Mouse (Mus musculus) E14TG2a.4 (cell line): Measurements from ENCODE around the gene Tnfrsf18.

Experiments used
- H3K27me3 ChIP-seq: 2 replicates; pipeline ENCODE4 v1.6.1; 2014; ENCODE audit warnings: low read length, control low read depth; ENCODE audit not compliant: insufficient read depth
- H3K36me3 ChIP-seq: 2 replicates; pipeline ENCODE4 v1.6.1; 2014; ENCODE audit warnings: low read length, control low read depth; ENCODE audit not compliant: insufficient read depth
- H3K4me1 ChIP-seq: replicated peaks from 2 replicates; pipeline ENCODE4 v1.6.1; 2014; ENCODE audit warnings: low read depth, low read length, control low read depth
- H3K4me3 ChIP-seq: replicated peaks from 2 replicates; pipeline ENCODE4 v1.5.1; 2014; ENCODE audit warnings: mild to moderate bottlenecking, low read length
- H3K9me3 ChIP-seq: 2 replicates; pipeline ENCODE4 v1.6.1; 2014; ENCODE audit warnings: low read length, control low read depth
- CTCF ChIP-seq: conservative IDR thresholded peaks from 2 replicates; pipeline ENCODE4 v1.5.1; 2014; ENCODE audit warnings: low read length
- NANOG ChIP-seq: IDR thresholded peaks from 2 replicates; pipeline ENCODE4 v1.6.1; 2014; ENCODE audit warnings: borderline replicate concordance, low read length, mixed read lengths
- POU5F1 ChIP-seq: IDR thresholded peaks from 2 replicates; pipeline ENCODE4 v1.6.1; 2014; ENCODE audit warnings: low read length, borderline replicate concordance

The Tnfrsf18 gene

GRCm38 (mm10) chr4:156058826-156059225, 32.9 kb downstream of the Tnfrsf18 start:
- Histone ChIP-seq H3K27me3 (no peaks in the 10 kb centered on the region), H3K36me3 (peaks cover 30% of the 10 kb centered on the region), H3K9me3 (no peaks in the 10 kb centered on the region), H3K4me1 (peaks cover 67% of the 10 kb centered on the region), H3K4me3 (peak overlapping the region; percentile 76)
- TF ChIP-seq CTCF (no peak), NANOG (no peak), POU5F1 (no peak)

DNA sequence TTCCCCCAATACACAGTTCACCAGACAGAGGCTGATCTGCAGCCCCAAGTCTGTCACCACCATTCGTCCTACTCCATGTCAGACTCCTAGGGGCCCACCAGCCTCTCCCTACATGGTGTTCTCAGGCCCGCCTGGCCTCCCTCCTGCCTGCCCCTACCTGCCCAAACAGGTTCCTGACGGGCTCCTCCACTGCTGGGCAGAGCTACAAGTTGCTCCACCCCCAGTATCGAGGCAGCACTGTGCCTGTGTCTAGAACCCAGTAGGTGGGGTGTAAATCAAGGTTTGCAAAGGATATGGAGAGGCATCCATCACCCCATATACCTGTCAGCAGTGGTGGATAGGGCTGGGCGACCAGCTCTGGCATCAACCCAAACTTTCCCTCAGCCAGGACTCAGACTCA, 33.3 kb downstream of the Tnfrsf18 start, which contains the start of gene Ttll10:
TSS of gene Ttll10 (minus strand) at position 154 of the 400 bp plus-strand sequence.
- H3K9me3 ChIP-seq = no peaks in the 10 kb centered on the region
- peak within 1 kb of the TSS; percentile 76 for H3K4me3 ChIP-seq
- TF ChIP-seq POU5F1 (no peak), NANOG (no peak), CTCF (no peak)
- H3K27me3 ChIP-seq = no peaks in the 10 kb centered on the region
- peaks cover 71% of the 10 kb centered on the region for H3K4me1 ChIP-seq
- H3K36me3 ChIP-seq = peaks cover 27% of the 10 kb centered on the region; the same call in 1 of the 2 replicates

DNA sequence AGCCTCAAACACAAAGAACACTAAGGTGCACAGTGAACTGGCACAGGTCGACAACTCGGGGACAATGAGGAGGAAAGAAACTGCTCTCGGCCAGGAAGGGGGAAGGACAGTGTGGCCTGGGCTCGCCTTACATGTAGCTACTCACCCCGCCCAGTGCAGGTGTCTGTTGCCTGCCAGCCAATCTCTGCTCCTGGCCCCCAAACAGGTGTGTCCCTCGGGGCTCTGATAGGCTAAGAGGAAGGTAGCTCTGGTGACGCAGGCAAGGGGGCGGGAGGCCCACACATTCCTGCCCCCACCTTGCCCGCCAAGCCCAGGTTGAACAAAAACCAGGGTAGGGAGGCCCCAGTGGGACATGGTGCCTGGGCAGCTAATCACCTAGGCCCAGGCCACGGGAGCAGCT, 33.7 kb downstream of the Tnfrsf18 start:
- Histone ChIP-seq H3K4me1 (peaks cover 74% of the 10 kb centered on the region), H3K4me3 (peak overlapping the region; percentile 76), H3K9me3 (no peaks in the 10 kb centered on the region), H3K36me3 (peaks cover 23% of the 10 kb centered on the region; the same call in 1 of the 2 replicates), H3K27me3 (no peaks in the 10 kb centered on the region)
- no peak for TF ChIP-seq CTCF
- no peak for TF ChIP-seq POU5F1
- no peak for TF ChIP-seq NANOG

DNA sequence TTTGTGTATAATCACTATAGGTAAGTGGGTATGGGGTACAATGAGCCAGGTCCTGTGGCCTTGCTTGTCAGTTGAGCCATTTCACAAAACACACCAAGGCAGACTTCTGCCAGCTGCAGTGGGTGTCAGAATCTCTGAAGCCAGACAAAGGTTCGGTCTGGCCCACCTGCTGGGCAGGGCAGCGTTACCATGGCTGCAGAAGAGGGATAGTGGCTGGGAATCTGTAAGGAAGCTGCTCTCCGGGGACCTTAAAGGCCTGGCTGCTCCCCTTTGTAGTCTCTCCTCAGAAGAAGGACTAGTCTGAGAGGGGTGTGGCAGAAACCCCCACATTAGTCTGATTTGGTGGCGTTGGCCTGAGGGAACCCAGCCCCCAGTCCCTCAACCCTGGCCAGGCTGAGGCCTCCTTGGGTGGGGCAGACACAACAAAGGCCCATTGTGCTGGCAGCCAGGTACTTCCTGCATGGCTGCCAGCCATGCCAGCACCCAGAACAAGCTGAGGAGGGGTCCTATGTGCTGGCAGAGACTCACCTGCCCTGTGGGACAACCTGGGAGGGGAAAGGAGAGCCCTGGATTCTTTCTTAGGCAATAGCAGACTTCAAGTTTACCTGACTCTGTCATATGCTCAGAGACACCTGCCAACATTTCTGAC, 38.0 kb downstream of the Tnfrsf18 start:
- TF ChIP-seq POU5F1 (no peak), NANOG (no peak), CTCF (no peak)
- H3K36me3 ChIP-seq = no peaks in the 10 kb centered on the region
- no peaks in the 10 kb centered on the region for H3K27me3 ChIP-seq
- peaks cover 82% of the 10 kb centered on the region for H3K4me1 ChIP-seq
- H3K9me3 ChIP-seq = no peaks in the 10 kb centered on the region
- H3K4me3 ChIP-seq = peak overlapping the region; percentile 32

- Histone ChIP-seq H3K9me3 (no peaks in the 10 kb centered on the region), H3K27me3 (no peaks in the 10 kb centered on the region), H3K4me1 (peaks cover 82% of the 10 kb centered on the region), H3K4me3 (peak overlapping the region; percentile 32), H3K36me3 (no peaks in the 10 kb centered on the region)
- TF ChIP-seq NANOG (no peak), CTCF (no peak), POU5F1 (no peak)
These were observed 38.5 kb downstream of the Tnfrsf18 start for GRCm38 (mm10) chr4:156064510-156064897.

- H3K4me3 ChIP-seq = no peak overlapping the region
- H3K27me3 ChIP-seq = no peaks in the 10 kb centered on the region
- peaks cover 82% of the 10 kb centered on the region for H3K4me1 ChIP-seq
- H3K9me3 ChIP-seq = no peaks in the 10 kb centered on the region
- H3K36me3 ChIP-seq = no peaks in the 10 kb centered on the region
- TF ChIP-seq POU5F1 = no peak
- TF ChIP-seq NANOG = no peak
- no peak for TF ChIP-seq CTCF
These were observed 39.4 kb downstream of the Tnfrsf18 start for GRCm38 (mm10) chr4:156065156-156065894.

- peaks cover 88% of the 10 kb centered on the region for H3K4me1 ChIP-seq
These were observed 41.4 kb downstream of the Tnfrsf18 start for GRCm38 (mm10) chr4:156067256-156067949.

GRCm38 (mm10) chr4:156069701-156070100, 43.7 kb downstream of the Tnfrsf18 start:
- Histone ChIP-seq H3K4me3 (peak overlapping the region; percentile 58), H3K27me3 (no peaks in the 10 kb centered on the region), H3K9me3 (no peaks in the 10 kb centered on the region), H3K36me3 (no peaks in the 10 kb centered on the region), H3K4me1 (peaks cover 67% of the 10 kb centered on the region)
- TF ChIP-seq POU5F1 = no peak
- TF ChIP-seq NANOG = no peak
- TF ChIP-seq CTCF = no peak

More at GRCm38 (mm10) chr4:156067256-156067949, 41.4 kb downstream of the Tnfrsf18 start:
- Histone ChIP-seq H3K9me3 (no peaks in the 10 kb centered on the region), H3K36me3 (no peaks in the 10 kb centered on the region), H3K4me3 (peak overlapping the region; percentile 58), H3K27me3 (no peaks in the 10 kb centered on the region)
- TF ChIP-seq CTCF = no peak
- TF ChIP-seq NANOG = no peak
- no peak for TF ChIP-seq POU5F1

- peak overlapping the region; percentile 58 for H3K4me3 ChIP-seq
- TF ChIP-seq POU5F1 = no peak
- TF ChIP-seq NANOG = no peak
- TF ChIP-seq CTCF = no peak
- H3K36me3 ChIP-seq = no peaks in the 10 kb centered on the region
- H3K9me3 ChIP-seq = no peaks in the 10 kb centered on the region
- H3K4me1 ChIP-seq = peaks cover 61% of the 10 kb centered on the region
- no peaks in the 10 kb centered on the region for H3K27me3 ChIP-seq
These were observed 44.3 kb downstream of the Tnfrsf18 start for GRCm38 (mm10) chr4:156070276-156070675.
